Mouse (Mus musculus): ENCODE data around the gene Cilp2.

Cilp2 gene

DNA sequence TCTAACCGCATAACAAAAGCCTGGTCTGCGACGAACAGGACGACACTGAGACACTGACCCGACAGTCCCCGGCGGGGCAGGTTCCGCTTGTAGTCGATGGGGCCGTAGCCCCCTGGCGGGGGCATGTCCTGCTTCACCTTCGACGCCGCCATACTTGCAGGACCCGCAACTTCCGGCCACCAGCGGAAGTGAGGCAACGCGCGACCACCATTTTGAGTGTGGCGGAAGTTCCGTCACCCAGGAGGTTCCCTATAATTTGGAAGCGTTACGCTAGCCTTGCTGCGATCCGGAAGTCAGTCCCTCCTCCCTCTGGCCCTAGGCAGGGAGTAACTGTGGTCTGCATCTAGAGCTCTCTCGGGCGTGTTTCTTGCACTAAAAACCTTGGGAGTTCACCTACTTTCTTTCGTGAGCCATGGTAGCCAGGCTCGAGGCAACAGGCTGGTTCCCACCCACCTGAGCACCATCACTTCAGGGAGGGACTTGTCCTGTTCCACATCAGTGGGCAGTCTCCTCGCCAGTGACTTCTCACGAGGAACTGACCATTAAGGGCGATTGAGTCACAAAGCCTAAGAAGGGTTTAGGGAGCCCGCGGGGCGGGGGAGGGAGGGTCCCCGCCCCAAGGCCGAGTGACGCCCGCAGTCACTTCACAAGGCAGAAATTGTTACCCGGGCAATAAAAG is 14.1 kb upstream of the Cilp2 start:
- DNase-seq (ENCODE audit: low read depth), result peak; percentile 98

DNA sequence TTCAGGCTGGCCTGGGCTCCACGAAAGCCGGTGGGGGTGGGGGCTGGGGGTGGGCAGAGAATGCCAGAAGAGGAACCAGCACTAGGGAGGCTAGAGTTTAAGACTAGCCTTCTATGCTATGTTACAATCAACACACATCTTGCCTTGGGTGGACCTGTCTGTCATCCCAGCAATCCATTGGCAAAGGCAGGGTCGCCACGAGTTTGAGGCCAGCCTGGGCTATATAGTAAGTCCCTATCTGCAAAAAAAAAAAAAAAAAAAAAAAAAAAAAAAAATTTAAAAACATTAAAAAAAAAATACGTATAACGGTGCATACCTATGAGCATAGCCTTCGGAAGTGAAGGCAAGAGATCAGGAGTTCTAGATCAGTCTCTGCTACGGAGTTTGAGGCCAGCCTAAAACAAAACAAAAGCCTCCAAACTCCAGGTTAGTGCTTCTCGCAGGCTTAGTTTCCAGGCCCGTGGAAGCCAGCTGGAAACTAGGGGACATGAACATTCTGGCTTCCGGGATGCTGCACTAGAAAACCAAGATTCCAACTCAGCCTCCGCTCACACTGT is 13.5 kb upstream of the Cilp2 start:
- no peak for DNase-seq (ENCODE audit: low read depth)

DNA sequence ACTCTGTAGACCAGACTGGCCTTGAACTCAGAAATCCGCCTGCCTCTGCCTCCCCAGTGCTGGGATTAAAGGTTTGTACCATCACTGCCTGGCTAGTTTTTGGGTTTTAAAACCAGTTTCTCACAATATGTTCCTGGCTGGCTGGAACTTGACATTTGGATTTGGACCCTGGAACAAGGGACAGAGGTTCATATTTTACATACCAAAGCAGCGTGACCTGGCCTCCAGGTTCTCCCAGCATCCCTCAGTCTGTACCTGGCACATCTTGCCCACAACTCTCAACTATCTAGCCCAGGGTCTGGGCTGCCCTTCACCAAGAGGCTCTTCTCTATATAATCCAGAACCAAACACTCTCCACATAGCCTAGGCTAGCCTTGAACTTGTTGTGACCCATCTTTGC is 12.4 kb upstream of the Cilp2 start:
- no peak for DNase-seq (ENCODE audit: low read depth)

GRCm38 (mm10) chr8:69897857-69898256 is 10.4 kb upstream of the Cilp2 start:
- DNase-seq (ENCODE audit: low read depth), result no peak

GRCm38 (mm10) chr8:69895772-69896451 is 8.4 kb upstream of the Cilp2 start:
- no peak for DNase-seq (ENCODE audit: low read depth)

- no peak for DNase-seq (ENCODE audit: low read depth)
Observed at GRCm38 (mm10) chr8:69894836-69895332, 7.4 kb upstream of the Cilp2 start.

- DNase-seq (ENCODE audit: low read depth), result peak; percentile 66
Observed at GRCm38 (mm10) chr8:69893863-69894262, 6.4 kb upstream of the Cilp2 start.

DNA sequence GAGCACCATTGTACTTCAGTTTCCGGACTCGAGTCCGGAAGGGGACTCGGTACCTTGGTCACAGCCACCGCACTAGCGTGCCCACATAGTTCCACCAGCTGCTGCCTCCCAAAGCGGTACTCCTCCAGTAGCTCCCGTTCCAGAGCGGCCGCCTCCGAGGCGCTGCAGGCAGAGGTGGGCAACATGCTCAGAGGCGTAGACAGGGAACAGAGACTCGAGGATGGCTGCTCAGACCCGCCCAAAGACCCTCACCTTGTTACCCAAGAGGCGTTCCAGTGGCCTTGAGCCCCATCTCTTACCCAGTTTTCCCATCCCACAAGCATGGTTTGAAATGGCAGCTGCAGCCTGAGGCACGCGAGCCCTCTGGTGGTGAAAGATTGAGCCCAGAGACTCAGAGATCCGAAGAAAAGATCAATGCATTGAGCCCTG is 3.3 kb upstream of the Cilp2 start:
- peak; percentile 51 for DNase-seq (ENCODE audit: low read depth)

- no peak for DNase-seq (ENCODE audit: low read depth)
Observed at GRCm38 (mm10) chr8:69888902-69889301, 1.4 kb upstream of the Cilp2 start.

- DNase-seq (ENCODE audit: low read depth), result peak; percentile 25
Observed at GRCm38 (mm10) chr8:69888244-69888866, 868 bp upstream of the Cilp2 start.

DNA sequence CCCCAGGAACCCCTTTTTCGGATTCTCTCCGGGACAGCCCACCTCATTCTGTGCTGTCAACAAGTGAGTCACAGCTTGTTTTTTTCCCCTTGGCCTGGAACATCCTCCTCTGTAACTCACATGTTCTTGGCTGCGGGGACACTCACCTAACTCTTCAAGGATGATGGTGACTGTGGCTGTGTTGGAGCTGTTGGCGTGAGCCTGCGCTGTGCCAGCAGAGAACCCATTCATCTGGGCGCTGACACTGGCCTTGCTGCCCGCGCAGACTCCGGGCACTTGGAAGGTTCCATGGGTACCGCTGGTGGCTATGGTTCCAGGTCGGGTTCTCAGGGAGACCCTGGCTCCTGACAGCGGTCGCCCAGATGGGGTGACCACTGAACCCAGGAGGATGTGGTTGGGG is 3.3 kb downstream of the Cilp2 start:
- no peak for DNase-seq (ENCODE audit: low read depth)

DNA sequence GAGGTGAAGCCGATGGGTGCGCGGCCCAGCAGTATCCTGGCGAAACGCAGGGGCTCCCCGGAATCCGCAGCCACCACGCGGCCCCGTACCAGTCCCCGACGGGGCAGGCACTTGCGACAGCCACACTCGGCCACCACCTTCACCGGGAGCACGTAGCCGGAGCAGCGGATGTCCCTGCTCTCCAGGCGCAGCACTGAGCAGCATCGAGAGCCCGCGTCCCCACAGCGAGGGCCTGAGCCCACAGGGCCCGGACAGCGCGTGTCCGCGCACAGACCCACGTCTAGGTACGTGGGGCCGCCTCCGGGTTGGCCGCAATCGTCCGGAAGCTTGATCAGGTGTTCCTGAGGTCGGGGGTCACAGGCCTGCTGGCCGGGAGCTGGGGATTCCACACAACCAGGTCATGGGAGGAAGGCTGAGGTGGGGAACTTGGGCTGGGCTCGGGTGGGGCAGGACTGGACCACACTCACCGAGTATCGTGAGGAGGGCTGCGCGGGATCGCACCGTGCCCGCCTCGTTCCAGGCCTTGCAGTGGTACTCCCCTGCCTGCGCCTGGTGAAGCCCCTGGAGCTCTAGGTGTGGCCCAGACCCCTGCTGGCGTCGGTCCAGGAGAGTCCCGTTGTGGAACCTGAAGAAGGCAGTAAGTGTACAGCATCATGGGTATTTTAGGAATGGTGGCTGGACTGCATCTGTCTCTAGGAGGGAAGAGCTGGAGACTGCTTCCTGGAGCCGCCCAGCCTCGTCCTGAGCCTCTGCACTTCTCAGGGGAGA is 4.5 kb downstream of the Cilp2 start:
- DNase-seq (ENCODE audit: low read depth), result no peak

GRCm38 (mm10) chr8:69882021-69882756 is 5.3 kb downstream of the Cilp2 start:
- DNase-seq (ENCODE audit: low read depth), result peak; percentile 63

- no peak for DNase-seq (ENCODE audit: low read depth)
Observed at GRCm38 (mm10) chr8:69881261-69881865, 6.1 kb downstream of the Cilp2 start.

GRCm38 (mm10) chr8:69880841-69881240 is 6.6 kb downstream of the Cilp2 start:
- DNase-seq (ENCODE audit: low read depth), result no peak

- no peak for DNase-seq (ENCODE audit: low read depth)
Observed at GRCm38 (mm10) chr8:69879678-69880077, 7.8 kb downstream of the Cilp2 start.

- DNase-seq (ENCODE audit: low read depth), result no peak
Observed at GRCm38 (mm10) chr8:69877992-69878391, 9.5 kb downstream of the Cilp2 start.

DNA sequence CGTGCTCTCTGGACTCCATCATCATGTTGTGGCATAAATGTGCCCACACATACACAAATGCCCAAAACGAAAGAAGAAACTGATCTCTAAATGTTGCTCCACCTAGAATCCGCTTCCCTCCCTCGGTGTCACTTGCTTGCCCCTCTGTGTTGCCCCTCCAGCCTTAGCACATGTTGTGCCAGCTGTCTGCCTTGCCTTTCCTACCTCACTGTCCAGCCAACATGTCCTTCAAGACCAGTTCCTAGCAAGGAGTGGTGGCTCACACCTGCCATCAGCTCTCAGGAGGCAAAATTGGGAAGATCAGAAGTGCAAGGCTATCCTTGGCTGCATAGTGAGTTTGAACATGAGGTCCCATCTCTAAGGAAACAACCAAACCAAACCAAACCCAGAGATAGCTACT is 10.1 kb downstream of the Cilp2 start:
- DNase-seq (ENCODE audit: low read depth), result no peak

- DNase-seq (ENCODE audit: low read depth), result no peak
Observed at GRCm38 (mm10) chr8:69876967-69877366, 10.5 kb downstream of the Cilp2 start.

GRCm38 (mm10) chr8:69876097-69876496 is 11.4 kb downstream of the Cilp2 start:
- DNase-seq (ENCODE audit: low read depth), result no peak

- no peak for DNase-seq (ENCODE audit: low read depth)
Observed at GRCm38 (mm10) chr8:69874654-69875053, 12.8 kb downstream of the Cilp2 start.

All from naive thymus-derived CD4-positive, alpha-beta T cell, adult 2 months (primary cell).